Mouse (Mus musculus): ENCODE data around the gene Ppp4r4. TPM values are rescaled to one million over a fixed set of nuclear protein-coding genes. Genes with fewer than 3 reads are reported as not detected.
"Not testable (repeated sequence)": the region's sequence is repeated elsewhere in the genome, so short reads cannot be mapped to it uniquely, and the experiment has no call there.

The Ppp4r4 gene
- polyA plus RNA-seq, 1 experiment: 0.99 TPM

DNA sequence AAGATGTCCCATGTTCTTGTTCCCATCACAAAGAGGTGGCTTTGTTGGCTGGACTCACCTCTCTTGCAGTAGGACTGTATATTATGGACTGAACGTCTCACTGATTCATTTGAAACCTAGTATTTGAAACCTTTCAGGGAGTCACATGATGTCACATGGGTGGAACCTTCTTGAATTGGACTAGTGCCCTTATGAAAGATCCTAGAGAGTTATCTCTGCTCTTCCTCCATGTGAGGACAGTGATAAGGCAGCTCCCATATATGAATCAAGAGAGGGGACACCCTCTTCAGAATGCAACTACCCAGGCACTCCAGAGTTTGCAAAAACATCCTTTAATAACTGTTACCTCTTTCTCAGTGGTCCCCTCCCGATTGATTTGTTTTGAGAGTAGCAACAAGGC lies 114.2 kb downstream of the Ppp4r4 start:
- no peaks in the 10 kb centered on the region for H3K27me3 ChIP-seq (replicated peaks; ENCODE audit: control insufficient read depth, insufficient read depth, low read length)
- TF ChIP-seq POLR2A (IDR thresholded peaks at IDR 0.05; ENCODE audit: low read depth, low read length) (no peak), CTCF (conservative IDR thresholded peaks at IDR 0.05; ENCODE audit: insufficient read depth, insufficient read length, low read depth, low read length) (no peak)
- H3K27ac ChIP-seq (ENCODE audit: insufficient read depth, low read depth, low read length): no peak overlapping the region
- WGBS: 63% methylated on average over 2 of the region's 2 CpGs
- H3K4me1 ChIP-seq (ENCODE audit: control insufficient read depth, insufficient read depth, low read length): no peaks in the 10 kb centered on the region
- no peaks in the 10 kb centered on the region for H3K36me3 ChIP-seq (ENCODE audit: control insufficient read depth, insufficient read depth, low read length)
- no peak overlapping the region for H3K4me3 ChIP-seq (ENCODE audit: insufficient read depth, low read depth, low read length)
- no peak for DNase-seq

DNA sequence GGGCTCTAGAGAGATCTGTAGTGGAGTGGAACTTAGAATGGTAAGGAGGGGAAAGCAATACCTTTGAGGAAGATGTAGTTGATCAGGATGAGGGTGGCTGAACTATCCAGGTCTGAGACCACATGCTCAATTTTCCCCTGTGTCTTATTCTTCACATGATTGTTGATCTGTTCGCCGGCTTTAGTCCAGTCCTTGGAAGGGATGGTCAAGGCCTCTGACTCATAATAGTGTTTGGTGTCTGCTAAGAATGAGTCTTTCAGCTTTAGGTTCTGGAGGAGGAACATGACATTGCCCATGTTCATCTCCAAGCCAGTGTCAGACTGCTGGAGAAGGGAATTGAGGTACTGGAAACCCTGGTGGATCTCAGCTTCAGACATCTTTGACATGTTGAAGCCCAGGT lies 121.8 kb downstream of the Ppp4r4 start:
- 92% methylated on average over 2 of the region's 2 CpGs for WGBS
- Histone ChIP-seq H3K36me3 (ENCODE audit: control insufficient read depth, insufficient read depth, low read length) (no peaks in the 10 kb centered on the region), H3K4me3 (ENCODE audit: insufficient read depth, low read depth, low read length) (no peak overlapping the region), H3K4me1 (ENCODE audit: control insufficient read depth, insufficient read depth, low read length) (no peaks in the 10 kb centered on the region), H3K27ac (ENCODE audit: insufficient read depth, low read depth, low read length) (no peak overlapping the region), H3K27me3 (replicated peaks; ENCODE audit: control insufficient read depth, insufficient read depth, low read length) (no peaks in the 10 kb centered on the region)
- DNase-seq: no peak
- no peak for TF ChIP-seq CTCF (conservative IDR thresholded peaks at IDR 0.05; ENCODE audit: insufficient read depth, insufficient read length, low read depth, low read length)
- TF ChIP-seq POLR2A (IDR thresholded peaks at IDR 0.05; ENCODE audit: low read depth, low read length): no peak

DNA sequence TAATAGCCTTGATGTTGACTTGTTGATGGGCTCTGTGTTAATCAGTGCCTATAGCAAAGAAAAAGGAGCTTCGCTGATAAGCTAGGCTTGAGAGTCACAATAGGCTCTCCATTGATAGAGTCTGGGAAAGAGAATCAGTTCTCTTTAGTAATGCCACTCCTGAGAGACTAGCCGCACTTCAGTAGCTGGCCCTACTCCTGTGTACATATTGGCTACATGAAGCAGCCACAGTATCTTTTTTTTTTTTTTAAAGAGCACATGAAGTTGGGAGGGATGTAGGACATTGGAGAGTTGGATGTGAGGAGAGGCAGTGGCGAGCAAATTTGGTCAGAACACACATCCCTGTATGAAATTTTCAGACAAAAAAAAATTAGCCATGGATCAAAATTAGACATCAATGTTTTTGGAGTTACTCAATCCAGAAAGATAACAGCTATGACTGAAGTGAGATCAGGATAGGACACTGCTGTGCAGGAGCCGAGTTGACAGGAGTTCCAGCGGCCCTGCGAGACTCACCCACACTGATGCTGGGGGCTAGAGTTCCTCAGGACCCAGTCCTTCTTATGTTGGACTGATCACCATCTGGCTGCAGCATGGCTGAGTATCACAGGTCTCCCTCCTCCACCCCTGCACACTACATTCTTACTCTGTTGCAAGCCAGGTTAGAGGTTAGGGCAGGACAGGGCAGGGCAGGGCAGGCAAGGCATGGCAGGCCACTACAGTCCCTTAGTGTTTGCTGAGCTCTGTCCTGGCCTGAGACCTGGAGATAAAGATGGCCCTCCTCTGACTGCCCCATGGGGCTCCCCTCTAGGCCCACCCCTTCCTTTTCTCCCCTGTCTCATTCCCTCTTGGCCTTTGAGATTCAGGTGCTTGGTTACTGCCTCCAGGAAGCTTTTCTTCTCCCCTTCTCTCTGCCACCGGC lies 123.3 kb downstream of the Ppp4r4 start:
- Histone ChIP-seq H3K27ac (ENCODE audit: insufficient read depth, low read depth, low read length) (no peak overlapping the region), H3K27me3 (replicated peaks; ENCODE audit: control insufficient read depth, insufficient read depth, low read length) (no peaks in the 10 kb centered on the region), H3K4me1 (ENCODE audit: control insufficient read depth, insufficient read depth, low read length) (no peaks in the 10 kb centered on the region), H3K4me3 (ENCODE audit: insufficient read depth, low read depth, low read length) (no peak overlapping the region), H3K36me3 (ENCODE audit: control insufficient read depth, insufficient read depth, low read length) (no peaks in the 10 kb centered on the region)
- no peak for DNase-seq
- no peak for TF ChIP-seq CTCF (conservative IDR thresholded peaks at IDR 0.05; ENCODE audit: insufficient read depth, insufficient read length, low read depth, low read length)
- no peak for TF ChIP-seq POLR2A (IDR thresholded peaks at IDR 0.05; ENCODE audit: low read depth, low read length)
- WGBS: 90% methylated on average over 7 of the region's 7 CpGs

DNA sequence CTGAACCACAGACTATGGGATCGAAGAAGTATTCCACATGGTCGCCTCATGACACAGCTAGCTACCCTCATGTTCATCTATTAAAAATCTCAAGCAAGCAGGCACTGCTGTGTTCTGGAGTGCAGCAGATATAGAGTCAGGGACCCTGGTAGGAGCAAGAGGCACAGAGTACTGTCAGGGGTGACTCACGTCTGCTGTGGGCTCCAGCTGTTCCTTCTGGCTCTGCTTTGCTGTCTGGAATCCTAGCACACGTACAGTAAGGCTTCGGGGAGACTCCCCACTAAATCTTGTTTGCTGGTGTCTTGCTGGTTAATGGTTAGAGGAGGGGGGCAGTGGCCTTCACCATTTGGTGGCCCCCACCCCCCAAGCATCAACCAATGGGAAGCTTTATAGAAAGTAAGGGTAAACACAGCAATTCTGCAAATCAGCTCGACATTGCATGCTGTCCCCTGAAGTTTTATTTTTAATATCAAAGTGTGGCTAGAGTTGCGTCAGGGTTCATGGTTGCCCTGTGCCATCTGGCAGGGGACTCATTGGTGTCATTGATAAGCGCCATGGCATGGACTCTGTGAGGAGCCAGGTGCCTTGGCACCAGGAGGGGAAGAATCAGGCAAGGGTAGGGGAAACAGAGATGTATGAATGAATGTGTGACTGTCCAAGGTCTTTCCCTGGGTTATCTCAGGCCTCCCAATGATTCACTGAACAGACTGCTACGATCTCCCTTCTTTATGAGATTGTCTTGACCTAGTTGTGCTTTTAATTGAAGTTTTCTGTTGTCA lies 125.0 kb downstream of the Ppp4r4 start, which contains the start of gene Serpina6:
Gene Serpina6 (minus strand): TSS at position 365 of the 779 bp plus-strand sequence.
- H3K4me3 ChIP-seq (ENCODE audit: insufficient read depth, low read depth, low read length): no peak within 1 kb of the TSS
- no peak for DNase-seq
- H3K27me3 ChIP-seq (replicated peaks; ENCODE audit: control insufficient read depth, insufficient read depth, low read length): no peaks in the 10 kb centered on the region
- H3K27ac ChIP-seq (ENCODE audit: insufficient read depth, low read depth, low read length): no peak within 1 kb of the TSS
- WGBS: 67% methylated on average over 9 of the region's 9 CpGs
- no peaks in the 10 kb centered on the region for H3K4me1 ChIP-seq (ENCODE audit: control insufficient read depth, insufficient read depth, low read length)
- H3K36me3 ChIP-seq (ENCODE audit: control insufficient read depth, insufficient read depth, low read length): no peaks in the 10 kb centered on the region
- TF ChIP-seq CTCF (conservative IDR thresholded peaks at IDR 0.05; ENCODE audit: insufficient read depth, insufficient read length, low read depth, low read length): no peak
- TF ChIP-seq POLR2A (IDR thresholded peaks at IDR 0.05; ENCODE audit: low read depth, low read length): no peak

DNA sequence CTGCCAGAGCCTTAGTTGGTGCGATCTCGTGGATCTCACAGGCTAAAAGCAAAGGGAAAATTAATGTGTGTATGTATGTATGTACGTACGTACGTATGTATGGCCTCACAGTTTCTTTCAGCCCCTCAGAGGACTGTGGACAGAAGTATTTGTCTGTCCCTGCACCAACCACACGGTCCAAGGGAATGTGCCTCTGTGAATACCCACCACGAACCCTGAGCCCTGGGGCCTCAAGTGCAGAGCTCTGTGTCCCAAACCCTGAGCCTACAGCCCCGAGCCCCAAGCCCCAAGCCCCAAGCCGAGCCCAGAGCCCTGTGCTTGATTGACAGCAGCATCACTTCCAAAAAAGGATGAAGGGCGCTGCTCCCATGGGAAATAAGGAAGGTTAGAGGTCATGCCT lies 125.9 kb downstream of the Ppp4r4 start:
- no peaks in the 10 kb centered on the region for H3K36me3 ChIP-seq (ENCODE audit: control insufficient read depth, insufficient read depth, low read length)
- DNase-seq: no peak
- WGBS: 84% methylated on average over 10 of the region's 10 CpGs
- no peak overlapping the region for H3K4me3 ChIP-seq (ENCODE audit: insufficient read depth, low read depth, low read length)
- no peaks in the 10 kb centered on the region for H3K27me3 ChIP-seq (replicated peaks; ENCODE audit: control insufficient read depth, insufficient read depth, low read length)
- no peaks in the 10 kb centered on the region for H3K4me1 ChIP-seq (ENCODE audit: control insufficient read depth, insufficient read depth, low read length)
- TF ChIP-seq CTCF (conservative IDR thresholded peaks at IDR 0.05; ENCODE audit: insufficient read depth, insufficient read length, low read depth, low read length) (no peak), POLR2A (IDR thresholded peaks at IDR 0.05; ENCODE audit: low read depth, low read length) (no peak)
- H3K27ac ChIP-seq (ENCODE audit: insufficient read depth, low read depth, low read length): no peak overlapping the region

DNA sequence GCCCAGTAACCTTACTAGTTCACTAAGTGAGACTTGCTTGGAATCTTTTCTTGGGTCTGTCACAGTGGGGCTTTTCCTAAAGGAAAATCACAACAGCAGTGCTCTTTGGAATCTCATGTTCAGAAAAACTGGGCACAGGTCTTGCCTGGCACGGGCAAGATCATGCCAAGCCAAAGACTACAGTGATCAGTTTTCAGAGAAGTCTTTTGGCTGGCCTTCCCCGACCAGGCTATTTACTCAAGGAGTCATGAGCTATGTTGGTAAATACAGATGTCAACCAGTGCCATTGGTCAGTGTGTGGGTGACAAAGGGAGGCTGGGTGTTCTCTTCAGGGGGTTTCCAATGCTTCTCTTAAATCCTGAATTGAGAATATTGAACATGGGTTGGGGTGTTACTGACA lies 127.1 kb downstream of the Ppp4r4 start:
- no peak for TF ChIP-seq CTCF (conservative IDR thresholded peaks at IDR 0.05; ENCODE audit: insufficient read depth, insufficient read length, low read depth, low read length)
- TF ChIP-seq POLR2A (IDR thresholded peaks at IDR 0.05; ENCODE audit: low read depth, low read length): no peak
- Histone ChIP-seq H3K27ac (ENCODE audit: insufficient read depth, low read depth, low read length) (no peak overlapping the region), H3K4me3 (ENCODE audit: insufficient read depth, low read depth, low read length) (no peak overlapping the region), H3K36me3 (ENCODE audit: control insufficient read depth, insufficient read depth, low read length) (no peaks in the 10 kb centered on the region), H3K27me3 (replicated peaks; ENCODE audit: control insufficient read depth, insufficient read depth, low read length) (no peaks in the 10 kb centered on the region), H3K4me1 (ENCODE audit: control insufficient read depth, insufficient read depth, low read length) (no peaks in the 10 kb centered on the region)
- peak; percentile 28 for DNase-seq
- WGBS: 81% methylated on average over 2 of the region's 2 CpGs

DNA sequence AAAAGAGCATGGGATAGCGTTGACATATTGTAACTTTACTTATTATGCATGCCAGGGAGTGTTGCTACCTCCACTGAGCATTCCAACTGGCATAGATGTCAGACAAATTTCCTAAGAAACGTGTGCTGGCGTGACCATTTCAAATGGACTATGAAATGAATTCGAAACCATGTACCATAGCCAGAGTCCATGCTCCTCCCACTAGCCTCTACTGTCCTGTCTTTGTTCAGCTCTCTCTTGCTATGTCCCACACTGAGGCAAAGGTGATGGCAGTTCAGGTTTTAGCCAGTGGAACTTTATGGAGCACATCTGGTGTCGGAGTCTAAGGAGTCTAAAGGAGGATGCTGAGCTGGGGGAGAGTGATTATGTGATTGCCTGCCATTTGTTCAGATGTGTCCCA lies 128.0 kb downstream of the Ppp4r4 start:
- Histone ChIP-seq H3K27ac (ENCODE audit: insufficient read depth, low read depth, low read length) (no peak overlapping the region), H3K4me1 (ENCODE audit: control insufficient read depth, insufficient read depth, low read length) (no peaks in the 10 kb centered on the region), H3K4me3 (ENCODE audit: insufficient read depth, low read depth, low read length) (no peak overlapping the region), H3K36me3 (ENCODE audit: control insufficient read depth, insufficient read depth, low read length) (no peaks in the 10 kb centered on the region), H3K27me3 (replicated peaks; ENCODE audit: control insufficient read depth, insufficient read depth, low read length) (no peaks in the 10 kb centered on the region)
- DNase-seq: peak; percentile 27
- WGBS: 57% methylated on average over 5 of the region's 5 CpGs
- no peak for TF ChIP-seq POLR2A (IDR thresholded peaks at IDR 0.05; ENCODE audit: low read depth, low read length)
- no peak for TF ChIP-seq CTCF (conservative IDR thresholded peaks at IDR 0.05; ENCODE audit: insufficient read depth, insufficient read length, low read depth, low read length)

DNA sequence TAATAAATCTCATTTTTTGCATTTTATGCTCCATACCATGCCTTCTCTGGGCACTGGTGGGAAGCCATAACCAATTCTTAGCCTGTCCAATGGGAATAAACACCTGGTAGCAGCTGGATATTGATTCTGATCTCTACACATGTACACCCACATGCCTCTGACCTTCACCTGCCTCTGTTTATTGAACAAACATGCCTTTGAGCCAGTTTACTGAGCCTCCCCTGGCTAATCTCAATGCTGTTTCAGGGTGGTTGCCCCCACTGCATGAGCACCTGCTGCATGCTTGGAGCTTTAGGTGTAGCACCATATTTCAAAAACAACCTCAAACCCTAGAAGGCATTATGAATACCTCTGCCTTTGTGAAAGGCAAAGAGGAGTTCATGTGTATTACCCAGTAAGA lies 130.0 kb downstream of the Ppp4r4 start:
- H3K4me1 ChIP-seq (ENCODE audit: control insufficient read depth, insufficient read depth, low read length); DNase-seq: not testable (repeated sequence)

More for the DNA sequence above, 130.0 kb downstream of the Ppp4r4 start:
- not testable (repeated sequence) for H3K36me3 ChIP-seq (ENCODE audit: control insufficient read depth, insufficient read depth, low read length); H3K27ac ChIP-seq (ENCODE audit: insufficient read depth, low read depth, low read length); H3K4me3 ChIP-seq (ENCODE audit: insufficient read depth, low read depth, low read length); H3K27me3 ChIP-seq (replicated peaks; ENCODE audit: control insufficient read depth, insufficient read depth, low read length)
